Mouse (Mus musculus) liver, adult 2 months (tissue): ENCODE measurements around the gene Dclk2.

Experiments used
- CTCF ChIP-seq: fragments of 200-500 bp; IDR thresholded peaks from 2 replicates; pipeline ENCODE4 v1.5.1; 2011; ENCODE audit warnings: low read depth, low read length, control low read depth
- POLR2A ChIP-seq: fragments of 200-500 bp; IDR thresholded peaks from 2 replicates; pipeline ENCODE4 v1.6.1; 2011; ENCODE audit warnings: low read length, control low read depth; ENCODE audit not compliant: insufficient read depth; ENCODE audit errors: extremely low read depth

DNA sequence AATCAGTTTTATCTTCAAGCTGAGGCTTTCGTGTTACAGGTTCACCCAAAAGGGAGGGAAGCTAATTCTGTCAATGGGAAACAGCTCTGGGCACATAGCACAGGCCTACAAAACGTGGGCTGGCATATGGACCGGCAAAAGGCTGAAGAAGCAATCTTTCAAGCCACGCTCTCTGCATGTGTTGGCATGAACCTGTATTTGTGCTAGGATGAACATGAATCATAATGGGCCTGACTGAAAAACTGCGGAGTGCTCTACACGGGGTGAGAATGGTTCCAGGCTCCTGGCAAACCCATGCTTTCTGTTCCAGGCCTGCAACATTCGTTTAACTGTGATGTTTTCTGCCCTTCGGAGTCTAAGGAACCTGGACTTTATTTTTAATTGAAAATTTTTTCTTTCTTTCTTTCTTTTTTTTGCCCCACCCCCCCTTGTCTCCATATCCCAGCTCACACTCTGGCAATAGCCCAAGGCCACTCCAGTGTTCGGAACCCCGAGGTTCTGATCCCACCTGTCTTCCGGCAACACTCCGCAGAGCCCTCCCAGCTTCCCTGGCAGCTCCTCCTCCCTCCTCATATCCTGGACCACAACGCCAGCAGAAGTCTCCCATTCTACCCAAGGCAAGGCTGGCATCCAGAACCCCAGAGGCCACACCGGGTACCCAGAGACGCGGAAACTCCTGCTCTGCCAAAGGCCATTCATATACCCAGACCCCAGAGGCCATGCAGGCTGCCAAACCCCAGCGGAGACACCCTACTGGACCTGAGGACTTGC, 42.2 kb upstream of the Dclk2 start:
- TF ChIP-seq POLR2A (no peak), CTCF (no peak)
